Mouse (Mus musculus): ENCODE data around the gene Ninl.
"Not testable (repeated sequence)": the region's sequence is repeated elsewhere in the genome, so short reads cannot be mapped to it uniquely, and the experiment has no call there.

- TF ChIP-seq GATA1 (IDR thresholded peaks at IDR 0.05; ENCODE audit: borderline replicate concordance, low read length); FLI1 (IDR thresholded peaks at IDR 0.05; ENCODE audit: low read length): not testable (repeated sequence)
Observed at GRCm38 (mm10) chr2:150908881-150909280, 130.3 kb downstream of the Ninl start.

Data from megakaryocyte, embryonic 14.5 days (primary cell).